Mouse (Mus musculus): Measurements from ENCODE around the gene Pced1b. TPM values are rescaled to one million over a fixed set of nuclear protein-coding genes. Genes with fewer than 3 reads are reported as not detected.

Gene Pced1b
- total RNA-seq, 2 experiments from 2014 or later: 6.3 TPM

GRCm38 (mm10) chr15:97404483-97404882 is 157.6 kb downstream of the Pced1b start:
- Histone ChIP-seq H3K4me3 (no peak overlapping the region), H3K27ac (no peak overlapping the region)
- DNase-seq (ENCODE audit: extremely low spot score in 1 of 2, low spot score in 2 of 2): no peak
- intact Hi-C loops (cut with DNase I): no loop called here
- no peak for TF ChIP-seq CTCF (IDR thresholded peaks at IDR 0.05)

- intact Hi-C loops (cut with DNase I): no loop called here
- no peak for DNase-seq (ENCODE audit: extremely low spot score in 1 of 2, low spot score in 2 of 2)
- Histone ChIP-seq H3K4me3 (no peak overlapping the region), H3K27ac (no peak overlapping the region)
- TF ChIP-seq CTCF (IDR thresholded peaks at IDR 0.05): no peak
Observed at GRCm38 (mm10) chr15:97404998-97405397, 158.1 kb downstream of the Pced1b start.

GRCm38 (mm10) chr15:97406105-97406504 is 159.2 kb downstream of the Pced1b start:
- no peak for DNase-seq (ENCODE audit: extremely low spot score in 1 of 2, low spot score in 2 of 2)
- Histone ChIP-seq H3K27ac (no peak overlapping the region), H3K4me3 (no peak overlapping the region)
- TF ChIP-seq CTCF (IDR thresholded peaks at IDR 0.05): no peak
- intact Hi-C loops (cut with DNase I): no loop called here

- TF ChIP-seq CTCF (IDR thresholded peaks at IDR 0.05): no peak
- Histone ChIP-seq H3K27ac (no peak overlapping the region), H3K4me3 (no peak overlapping the region)
- DNase-seq (ENCODE audit: extremely low spot score in 1 of 2, low spot score in 2 of 2): peak in 1 of 2 experiments; percentile 24
- intact Hi-C loops (cut with DNase I): no loop called here
Observed at GRCm38 (mm10) chr15:97407496-97408454, 160.9 kb downstream of the Pced1b start.

GRCm38 (mm10) chr15:97411136-97411535 is 164.2 kb downstream of the Pced1b start:
- TF ChIP-seq CTCF (IDR thresholded peaks at IDR 0.05): no peak; the same call in 1 of the 2 replicates
- intact Hi-C loops (cut with DNase I): no loop called here
- Histone ChIP-seq H3K27ac (no peak overlapping the region), H3K4me3 (no peak overlapping the region)
- no peak for DNase-seq (ENCODE audit: extremely low spot score in 1 of 2, low spot score in 2 of 2)

- no peak overlapping the region for H3K4me3 ChIP-seq
- no peak overlapping the region for H3K27ac ChIP-seq
- TF ChIP-seq CTCF (IDR thresholded peaks at IDR 0.05): no peak
- no peak for DNase-seq (ENCODE audit: extremely low spot score in 1 of 2, low spot score in 2 of 2)
- intact Hi-C loops (cut with DNase I): no loop called here
Observed at GRCm38 (mm10) chr15:97411671-97412070, 164.8 kb downstream of the Pced1b start.

- Histone ChIP-seq H3K27ac (no peak overlapping the region), H3K4me3 (no peak overlapping the region)
- no peak for DNase-seq (ENCODE audit: extremely low spot score in 1 of 2, low spot score in 2 of 2)
- TF ChIP-seq CTCF (IDR thresholded peaks at IDR 0.05): no peak
- intact Hi-C loops (cut with DNase I): no loop called here
Observed at GRCm38 (mm10) chr15:97412308-97412707, 165.4 kb downstream of the Pced1b start.

- intact Hi-C loops (cut with DNase I): no loop called here
- TF ChIP-seq CTCF (IDR thresholded peaks at IDR 0.05): no peak
- Histone ChIP-seq H3K4me3 (no peak overlapping the region), H3K27ac (no peak overlapping the region)
- DNase-seq (ENCODE audit: extremely low spot score in 1 of 2, low spot score in 2 of 2): no peak
Observed at GRCm38 (mm10) chr15:97412861-97413260, 166.0 kb downstream of the Pced1b start.

GRCm38 (mm10) chr15:97414718-97415413 is 168.0 kb downstream of the Pced1b start:
- no peak for TF ChIP-seq CTCF (IDR thresholded peaks at IDR 0.05)
- intact Hi-C loops (cut with DNase I): no loop called here
- DNase-seq (ENCODE audit: extremely low spot score in 1 of 2, low spot score in 2 of 2): peak in 1 of 2 experiments; percentile 11
- H3K4me3 ChIP-seq: no peak overlapping the region
- no peak overlapping the region for H3K27ac ChIP-seq

- no peak for DNase-seq (ENCODE audit: extremely low spot score in 1 of 2, low spot score in 2 of 2)
- no peak for TF ChIP-seq CTCF (IDR thresholded peaks at IDR 0.05)
- intact Hi-C loops (cut with DNase I): no loop called here
- Histone ChIP-seq H3K27ac (no peak overlapping the region), H3K4me3 (no peak overlapping the region)
Observed at GRCm38 (mm10) chr15:97415426-97415946, 168.6 kb downstream of the Pced1b start.

GRCm38 (mm10) chr15:97420292-97420691 is 173.4 kb downstream of the Pced1b start:
- H3K27ac ChIP-seq: no peak overlapping the region
- DNase-seq (ENCODE audit: extremely low spot score in 1 of 2, low spot score in 2 of 2): no peak
- no peak overlapping the region for H3K4me3 ChIP-seq
- no peak for TF ChIP-seq CTCF (IDR thresholded peaks at IDR 0.05)
- intact Hi-C loops (cut with DNase I): no loop called here

- intact Hi-C loops (cut with DNase I): no loop called here
- no peak for TF ChIP-seq CTCF (IDR thresholded peaks at IDR 0.05)
- Histone ChIP-seq H3K27ac (no peak overlapping the region), H3K4me3 (no peak overlapping the region)
- DNase-seq (ENCODE audit: extremely low spot score in 1 of 2, low spot score in 2 of 2): no peak
Observed at GRCm38 (mm10) chr15:97421533-97421932, 174.6 kb downstream of the Pced1b start.

All from left cerebral cortex, adult 2 months (tissue).